Mouse (Mus musculus): ENCODE measurements around the gene Ntan1.
A peak's percentile ranks its signal among the peaks of the same experiment; 100 is the strongest.
"Not testable (repeated sequence)": the region's sequence is repeated elsewhere in the genome, so short reads cannot be mapped to it uniquely, and the experiment has no call there.

The Ntan1 gene

DNA sequence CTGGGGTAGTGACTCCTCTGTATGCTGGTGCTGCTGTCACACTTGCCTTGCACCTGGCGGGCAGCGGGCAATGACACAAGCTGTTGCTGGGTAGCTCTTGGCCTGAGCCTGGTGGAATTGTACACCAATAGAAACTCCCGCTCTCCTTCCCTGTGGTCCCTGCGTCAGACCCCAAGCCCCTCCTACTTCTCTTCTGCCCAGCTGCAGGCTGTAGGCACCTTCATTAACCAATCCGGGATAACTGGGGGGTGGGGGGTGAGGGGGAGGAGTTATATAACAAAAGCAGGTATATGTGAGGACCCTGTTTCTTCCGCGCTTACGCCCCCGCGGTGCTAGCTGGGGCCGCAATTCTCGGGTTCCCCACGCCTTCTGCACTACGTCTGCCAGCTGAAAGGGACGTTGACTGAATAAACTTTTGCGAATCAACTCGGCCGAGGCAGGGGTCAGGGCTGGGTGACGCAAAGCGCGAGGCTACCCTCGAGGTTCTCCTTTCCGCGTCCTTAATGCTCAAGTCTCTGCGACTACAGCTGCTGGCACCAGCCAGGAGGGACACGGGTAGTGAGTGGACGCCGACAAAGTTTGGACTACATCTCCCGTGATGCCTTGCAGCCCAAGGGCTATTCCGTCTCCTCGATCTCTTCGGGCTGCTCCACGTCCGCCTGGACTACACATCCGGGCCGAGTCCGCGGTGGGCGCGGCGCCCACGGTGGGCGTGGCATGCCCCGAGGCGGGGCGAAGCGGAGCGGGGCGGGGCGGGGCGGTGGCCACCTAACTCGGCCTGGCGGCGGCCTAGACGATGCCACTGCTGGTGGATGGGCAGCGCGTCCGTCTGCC, at the start of gene Ntan1:
Gene Ntan1 (plus strand): TSS at position 286 of the 834 bp plus-strand sequence.
- DNase-seq (ENCODE audit: low spot score in 2 of 2), result peak; percentile 92 to 94

DNA sequence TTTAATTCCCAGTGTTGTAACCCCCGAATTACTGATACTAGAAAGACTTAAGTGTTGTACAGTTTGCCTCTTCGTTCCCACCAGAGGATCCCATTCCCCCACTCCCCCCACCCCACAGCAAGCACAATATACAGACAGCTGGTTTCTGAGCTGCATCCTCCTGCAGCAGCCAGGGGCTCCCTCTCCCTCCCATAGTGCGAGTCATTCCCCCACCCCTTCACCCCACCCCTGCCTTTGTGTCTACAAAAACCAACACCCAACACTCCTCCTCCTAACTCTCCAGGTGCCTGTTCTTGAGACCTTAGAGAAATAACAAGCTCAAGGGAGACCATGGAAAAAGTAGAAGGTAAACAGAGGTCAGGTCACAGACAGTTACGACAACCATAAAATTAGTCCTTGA, 47.0 kb upstream of the Ntan1 start:
- not testable (repeated sequence) for DNase-seq (ENCODE audit: low spot score in 2 of 2)

- DNase-seq (ENCODE audit: low spot score in 2 of 2), result not testable (repeated sequence)
Measured at GRCm38 (mm10) chr16:13772051-13772450, 46.6 kb upstream of the Ntan1 start.

DNA sequence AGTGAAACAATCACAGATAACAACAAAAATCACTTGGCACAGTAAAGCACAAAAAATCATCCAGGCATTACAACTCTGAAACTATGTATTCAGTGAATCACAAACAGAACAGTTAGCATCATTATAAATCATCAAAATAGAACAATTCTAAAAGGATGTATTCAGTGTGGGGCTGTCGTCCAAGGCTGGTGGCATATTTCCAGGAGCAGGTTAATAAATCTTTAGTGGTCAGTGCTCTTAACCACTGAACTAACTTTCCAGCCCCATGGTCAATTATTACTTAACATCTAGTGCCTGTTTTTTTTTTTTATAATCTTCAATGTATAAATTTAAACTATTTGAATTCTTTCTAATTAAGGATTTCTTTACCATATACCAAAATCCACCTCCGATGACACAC, 44.6 kb upstream of the Ntan1 start:
- not testable (repeated sequence) for DNase-seq (ENCODE audit: low spot score in 2 of 2)

DNA sequence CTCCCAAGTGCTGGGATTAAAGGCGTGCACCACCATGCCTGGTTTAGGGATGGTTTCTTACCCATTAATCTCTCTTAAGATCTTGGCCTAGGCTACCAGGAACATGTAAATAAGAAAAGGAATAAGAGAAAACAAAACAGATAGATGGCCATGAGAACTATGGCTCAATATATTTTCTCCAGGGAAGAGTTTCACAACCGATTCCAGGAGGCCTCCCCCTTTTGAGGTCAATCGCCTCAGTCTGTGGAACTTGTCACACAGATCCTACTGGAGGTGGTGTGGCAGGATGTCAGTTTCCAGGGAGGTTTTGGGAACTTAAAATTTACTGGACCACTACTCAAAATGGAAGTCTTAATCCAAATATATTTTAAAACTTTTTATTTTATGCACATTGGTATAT, 44.0 kb upstream of the Ntan1 start:
- DNase-seq (ENCODE audit: low spot score in 2 of 2), result not testable (repeated sequence)

DNA sequence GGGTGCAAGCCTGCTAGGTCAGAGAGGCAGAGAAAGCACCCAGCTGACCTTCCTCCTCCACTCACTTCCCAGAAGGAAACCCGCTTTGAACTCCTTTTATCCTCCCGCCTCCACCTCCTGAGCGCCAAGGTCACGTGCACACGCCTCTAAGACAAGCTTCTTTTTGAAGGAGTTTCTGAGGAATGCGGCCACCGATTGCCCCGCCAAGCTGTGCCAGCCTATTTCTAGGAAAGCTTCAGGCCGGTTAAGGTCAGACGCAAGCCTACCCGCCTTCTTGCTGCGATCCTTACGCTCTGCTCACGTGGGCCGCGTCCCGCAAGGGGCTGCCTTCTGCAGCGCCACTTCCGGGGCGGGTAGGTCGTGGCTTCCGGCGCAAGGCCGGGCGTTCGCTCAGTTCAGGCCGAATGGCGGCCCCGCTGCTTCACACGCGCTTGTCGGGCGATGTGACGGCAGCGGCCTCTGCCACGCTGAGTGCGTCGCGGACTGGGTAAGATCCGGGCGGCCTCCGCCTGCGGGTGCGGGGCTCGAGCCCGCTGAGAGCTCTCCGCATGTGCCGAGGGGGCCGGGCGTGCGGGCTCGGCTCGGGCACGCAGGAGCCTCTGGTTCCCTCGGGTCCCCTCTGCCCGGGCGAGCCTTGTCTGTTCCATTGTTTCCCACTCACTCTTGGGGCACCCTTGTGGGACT, 38.1 kb upstream of the Ntan1 start, which contains the start of gene Rrn3:
Gene Rrn3 (plus strand): TSS at position 356 of the 684 bp plus-strand sequence.
- peak; percentile 67 to 79 for DNase-seq (ENCODE audit: low spot score in 2 of 2)

- no peak for DNase-seq (ENCODE audit: low spot score in 2 of 2)
Measured at GRCm38 (mm10) chr16:13781216-13781615, 37.4 kb upstream of the Ntan1 start.

GRCm38 (mm10) chr16:13785932-13786331, 32.7 kb upstream of the Ntan1 start:
- no peak for DNase-seq (ENCODE audit: low spot score in 2 of 2)

GRCm38 (mm10) chr16:13793441-13793840, 25.2 kb upstream of the Ntan1 start:
- not testable (repeated sequence) for DNase-seq (ENCODE audit: low spot score in 2 of 2)

DNA sequence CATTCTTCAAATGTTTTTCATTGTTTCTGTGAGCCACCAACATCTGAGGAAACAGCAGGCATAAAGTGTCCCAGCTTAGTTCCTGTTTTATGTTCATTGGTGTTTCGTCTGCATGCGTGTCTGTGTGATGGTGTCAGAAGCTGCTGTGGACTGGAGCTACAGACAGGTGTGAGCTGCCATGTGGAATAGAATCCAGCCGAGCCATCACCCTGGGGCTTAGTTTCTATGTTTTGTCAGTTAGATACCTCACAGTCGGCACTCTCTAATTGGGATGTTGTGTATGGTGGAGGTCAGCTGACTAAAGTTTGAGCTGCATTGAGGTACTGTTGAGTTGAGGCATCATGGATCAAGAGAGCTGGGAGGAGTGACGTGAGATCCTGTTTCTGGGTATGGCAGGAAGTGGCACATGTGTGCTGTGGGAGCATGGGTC, 21.9 kb upstream of the Ntan1 start:
- no peak for DNase-seq (ENCODE audit: low spot score in 2 of 2)

DNA sequence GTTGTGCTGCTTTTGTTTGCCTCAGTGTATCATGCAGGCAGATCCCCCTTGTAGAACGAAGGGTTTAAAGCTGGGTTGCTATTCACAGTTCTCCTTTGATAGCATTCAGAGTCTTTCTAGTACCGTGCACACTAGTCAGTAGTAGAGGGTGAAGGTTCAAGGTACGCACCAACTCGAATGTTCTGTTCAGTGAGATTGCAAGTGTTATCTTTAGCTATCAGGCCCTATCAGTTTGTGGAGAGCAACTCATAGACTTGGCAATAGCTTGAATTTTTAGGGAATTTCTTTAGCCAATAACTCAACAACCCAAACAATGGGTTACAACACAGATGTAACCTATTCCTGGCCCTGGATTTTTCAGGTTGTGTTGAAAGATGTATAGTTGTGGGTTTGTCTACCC, 17.4 kb upstream of the Ntan1 start:
- DNase-seq (ENCODE audit: low spot score in 2 of 2), result no peak

DNA sequence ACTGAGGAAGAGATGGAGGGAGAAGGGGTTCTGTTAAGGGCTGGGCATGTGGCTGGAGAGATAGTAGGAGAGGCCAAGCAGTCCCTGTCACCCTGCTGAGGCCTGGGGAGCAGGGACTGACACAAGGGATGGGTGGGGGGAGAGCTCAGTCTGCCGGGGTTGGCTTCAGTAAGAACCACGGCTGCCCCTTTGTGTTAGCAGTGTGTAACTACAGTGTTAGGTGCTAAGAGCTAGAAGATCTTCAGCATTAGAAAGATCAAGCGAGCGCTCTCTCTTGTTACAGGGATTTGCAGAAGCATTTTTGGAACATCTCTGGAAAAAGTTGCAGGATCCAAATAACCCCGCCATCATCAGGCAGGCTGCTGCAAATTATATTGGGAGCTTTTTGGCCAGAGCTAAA, 14.0 kb upstream of the Ntan1 start:
- no peak for DNase-seq (ENCODE audit: low spot score in 2 of 2)

GRCm38 (mm10) chr16:13807616-13808015, 11.0 kb upstream of the Ntan1 start:
- DNase-seq (ENCODE audit: low spot score in 2 of 2), result no peak

DNA sequence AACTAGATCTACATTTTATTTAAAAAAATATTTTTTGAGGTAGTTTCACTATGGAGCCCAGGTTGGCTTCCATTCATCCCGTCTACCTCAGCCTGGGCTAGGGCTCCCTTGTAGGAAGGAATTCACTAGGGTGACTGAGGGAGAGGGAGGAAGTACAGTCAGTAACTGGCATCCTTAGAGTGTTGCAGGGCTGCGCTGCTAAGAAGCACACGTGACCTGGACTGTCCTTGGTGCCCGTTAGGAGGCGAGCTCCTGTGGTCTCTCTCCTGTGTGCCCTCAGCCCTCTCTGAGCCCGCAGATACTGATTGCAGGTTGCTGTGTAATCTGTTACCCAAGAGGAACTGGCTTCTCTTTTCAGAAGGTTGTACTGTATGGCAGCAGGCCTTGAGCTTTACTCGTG, 10.2 kb upstream of the Ntan1 start:
- DNase-seq (ENCODE audit: low spot score in 2 of 2), result no peak

GRCm38 (mm10) chr16:13812152-13812551, 6.5 kb upstream of the Ntan1 start:
- DNase-seq (ENCODE audit: low spot score in 2 of 2), result no peak

DNA sequence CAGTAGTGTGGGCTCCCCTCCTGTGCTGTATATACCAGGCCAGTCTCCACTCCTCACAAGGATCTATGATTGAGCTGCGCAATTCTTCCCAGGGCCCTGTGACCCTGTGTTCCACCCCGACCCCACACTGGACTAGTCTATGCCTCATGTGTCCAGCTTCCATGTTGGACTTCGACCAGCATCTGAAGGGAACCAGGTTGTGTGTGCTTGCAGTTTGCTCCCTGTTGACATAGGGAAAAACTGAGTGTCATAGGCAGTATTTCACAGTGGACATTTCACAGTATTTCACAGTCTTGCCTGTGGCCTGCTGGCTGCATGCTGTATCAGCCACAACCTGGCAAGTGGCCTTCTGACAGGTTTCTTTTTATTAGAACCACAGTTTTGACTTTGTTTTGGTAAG, 5.4 kb upstream of the Ntan1 start:
- DNase-seq (ENCODE audit: low spot score in 2 of 2), result no peak

- no peak for DNase-seq (ENCODE audit: low spot score in 2 of 2)
Measured at GRCm38 (mm10) chr16:13819394-13819743, 724 bp downstream of the Ntan1 start.

DNA sequence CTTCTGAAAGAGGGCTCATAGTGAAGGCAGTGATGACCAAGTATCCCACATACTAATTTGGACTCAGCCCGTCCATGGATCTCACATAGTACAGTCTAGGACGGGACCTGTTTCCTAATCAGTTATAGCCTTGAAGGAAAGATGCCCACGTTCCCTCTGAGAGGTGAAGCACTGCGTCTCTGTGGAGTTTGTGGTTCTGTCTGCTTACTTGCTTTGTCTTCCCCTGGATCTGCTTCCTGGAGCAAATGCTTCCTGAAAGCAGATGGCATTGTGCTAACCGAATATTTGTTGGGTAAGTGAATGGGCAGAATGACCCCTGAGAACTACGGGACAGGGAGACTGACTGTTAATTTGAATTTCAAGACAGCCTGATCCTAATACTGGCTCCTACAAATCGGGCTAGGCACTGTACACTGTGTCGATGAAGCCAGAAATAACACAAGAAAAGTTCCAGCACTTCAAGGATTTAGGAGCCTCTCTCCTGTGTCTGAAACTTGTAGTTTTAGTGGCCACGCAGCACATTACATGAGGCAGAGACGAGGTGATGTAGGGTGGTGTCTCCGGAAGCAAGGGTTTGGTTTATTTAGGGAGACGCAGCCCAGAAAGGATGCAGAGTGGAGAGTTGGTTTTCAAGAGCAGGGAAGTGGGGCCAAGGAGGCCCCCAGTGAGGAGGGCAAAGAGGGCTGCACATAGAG, 1.3 kb downstream of the Ntan1 start:
- DNase-seq (ENCODE audit: low spot score in 2 of 2), result no peak

- no peak for DNase-seq (ENCODE audit: low spot score in 2 of 2)
Measured at GRCm38 (mm10) chr16:13820771-13821170, 2.1 kb downstream of the Ntan1 start.

DNA sequence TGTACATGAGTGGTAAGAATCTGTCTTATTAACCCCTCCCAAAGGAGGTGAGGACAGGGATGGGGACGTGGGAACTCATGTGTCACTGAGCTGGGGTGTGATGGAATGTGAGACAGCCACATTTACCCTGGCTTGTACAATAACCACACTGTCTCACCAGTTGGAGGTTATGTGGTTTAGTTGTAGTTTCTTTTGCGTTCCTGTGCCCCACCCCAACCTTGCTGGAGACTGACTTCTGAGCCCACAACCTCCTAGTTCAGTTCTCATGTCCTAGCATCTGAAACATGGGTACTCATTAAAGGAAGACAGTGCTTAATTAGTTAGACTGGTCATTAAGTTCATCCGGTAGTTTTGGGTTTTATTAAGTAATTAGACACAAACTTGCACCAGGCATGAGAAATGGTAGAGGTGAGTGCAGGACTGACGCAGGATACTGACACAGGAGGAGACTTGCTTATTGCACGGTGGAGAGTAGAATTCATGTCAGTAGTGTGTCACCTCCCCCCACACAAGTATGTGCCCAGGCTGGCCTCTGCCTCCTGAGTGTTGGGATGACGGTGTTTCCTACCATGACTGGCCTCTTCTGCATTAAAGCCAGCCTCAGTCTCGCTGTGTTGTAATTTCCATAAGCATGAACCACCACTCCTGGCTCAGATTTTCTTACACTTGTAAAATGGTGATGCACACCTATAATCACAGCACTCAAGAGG, 7.3 kb downstream of the Ntan1 start:
- no peak for DNase-seq (ENCODE audit: low spot score in 2 of 2)

DNA sequence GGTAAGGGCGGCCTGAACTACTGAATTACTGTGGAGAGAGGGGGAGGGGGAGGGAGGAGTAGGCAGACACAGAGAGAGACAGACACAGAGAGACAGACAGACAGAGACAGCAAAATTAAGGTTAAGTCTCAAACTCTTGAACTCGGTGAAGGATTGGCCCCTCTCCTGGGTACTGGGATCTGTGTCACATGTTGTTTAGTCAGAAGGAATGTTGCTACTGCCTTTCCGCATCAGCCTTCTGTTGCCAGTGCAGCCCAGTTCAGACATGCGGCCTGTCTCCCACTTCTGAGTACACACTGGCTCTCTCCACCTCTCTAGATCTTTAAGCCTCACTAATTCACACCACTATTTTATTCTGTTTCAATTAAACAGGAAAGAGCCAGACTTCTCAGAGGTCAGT, 7.9 kb downstream of the Ntan1 start:
- DNase-seq (ENCODE audit: low spot score in 2 of 2), result no peak

DNA sequence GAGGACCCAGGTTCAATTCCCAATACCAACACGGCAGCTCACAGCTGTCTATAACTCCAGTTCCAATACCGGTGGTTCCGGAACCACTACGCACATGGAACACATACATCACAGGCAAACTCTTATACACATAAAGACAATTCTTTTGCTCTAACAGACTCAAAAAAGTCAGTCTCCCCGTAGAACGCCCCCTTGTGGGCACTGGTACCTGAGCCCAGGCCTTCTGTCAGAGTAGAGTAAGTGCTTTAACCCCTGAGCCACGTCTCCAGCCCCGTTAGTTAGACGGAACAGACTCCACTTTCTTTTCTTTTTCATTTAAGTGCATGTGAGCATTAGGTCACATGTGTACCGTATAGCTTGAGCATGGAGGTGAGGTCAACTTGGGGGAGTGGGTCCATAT, 11.8 kb downstream of the Ntan1 start:
- DNase-seq (ENCODE audit: low spot score in 2 of 2), result no peak

Measured in spleen, postnatal 14 days (tissue).